Mouse (Mus musculus) hindbrain, embryonic 13.5 days (tissue): ENCODE data around the gene Tufm. TPM values are rescaled to one million over a fixed set of nuclear protein-coding genes. Genes with fewer than 3 reads are reported as not detected.

ENCODE experiments used
- ATAC-seq: fragments of 200-750 bp; cut with Nextera tagmentation; 2 replicates; pipeline ENCODE4 v1.8.0; 2017; ENCODE audit warnings: moderate TSS enrichment; ENCODE audit not compliant: low FRiP score
- H3K27ac ChIP-seq: fragments of 300-500 bp; sonication (generic); 2 replicates; pipeline ENCODE4 v1.5.1; 2015; ENCODE audit warnings: inconsistent platforms, mild to moderate bottlenecking, moderate library complexity
- H3K27me3 ChIP-seq: fragments of 300-500 bp; sonication (generic); 2 replicates; pipeline ENCODE4 v1.6.1; 2015; ENCODE audit warnings: mild to moderate bottlenecking, inconsistent platforms
- H3K36me3 ChIP-seq: fragments of 300-500 bp; sonication (generic); 2 replicates; pipeline ENCODE4 v1.6.1; 2015; ENCODE audit warnings: mild to moderate bottlenecking, inconsistent platforms
- H3K4me1 ChIP-seq: fragments of 300-500 bp; sonication (generic); replicated peaks from 2 replicates; pipeline ENCODE4 v1.6.1; 2015; ENCODE audit warnings: inconsistent platforms
- H3K4me2 ChIP-seq: fragments of 300-500 bp; sonication (generic); 2 replicates; pipeline ENCODE4 v1.6.1; 2015; ENCODE audit warnings: inconsistent platforms, mild to moderate bottlenecking, moderate library complexity
- H3K4me3 ChIP-seq: fragments of 300-500 bp; sonication (generic); 2 replicates; pipeline ENCODE4 v1.5.1; 2015; ENCODE audit warnings: mild to moderate bottlenecking, inconsistent platforms
- H3K9ac ChIP-seq: fragments of 300-500 bp; sonication (generic); 2 replicates; pipeline ENCODE4 v1.6.1; 2015; ENCODE audit warnings: mild to moderate bottlenecking, inconsistent platforms
- H3K9me3 ChIP-seq: fragments of 300-500 bp; sonication (generic); 2 replicates; pipeline ENCODE4 v1.6.1; 2016; ENCODE audit warnings: inconsistent platforms
- WGBS: fragments of 180-500 bp; shearing (Covaris S2); methylation state at CpG from one replicate; pipeline ENCODE4 v1.1.7; 2015; 5-methylcytosine and 5-hydroxymethylcytosine counted together
- polyA plus RNA-seq: library from polyadenylated mRNA; unstranded; fragments of >200 nt; fragmentation: Nextera tagmentation; extraction: Ambion mirVana; gene quantifications from 2 replicates; pipeline ENCODE4 v1.2.1, GENCODE M21; 2015

Gene Tufm
- polyA plus RNA-seq, 1 experiment from 2014 or later = 120 TPM

DNA sequence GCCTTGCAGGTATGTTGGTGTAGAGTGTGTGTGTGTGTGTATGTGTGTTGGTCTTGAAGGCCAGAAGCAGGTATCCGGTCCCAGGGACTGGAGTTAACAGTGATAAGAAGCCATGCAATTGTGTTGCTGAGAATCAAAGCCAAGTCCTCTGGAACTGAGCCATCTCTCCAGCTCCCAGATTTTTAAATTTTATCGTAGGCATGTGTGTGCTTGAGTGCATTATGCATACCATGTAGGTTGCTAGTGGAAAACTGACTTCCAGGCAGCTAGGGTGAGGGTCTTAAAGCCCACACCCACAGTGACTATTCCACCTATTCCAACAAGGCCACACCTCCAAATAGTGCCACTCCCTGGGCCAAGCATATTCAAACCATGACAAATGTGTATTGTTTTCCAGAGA, 17.8 kb downstream of the Tufm start:
- Histone ChIP-seq H3K9me3 (no peaks in the 10 kb centered on the region), H3K27me3 (no peaks in the 10 kb centered on the region), H3K4me1 (peaks cover 22% of the 10 kb centered on the region), H3K36me3 (peaks cover 13% of the 10 kb centered on the region), H3K4me2 (no peak overlapping the region), H3K4me3 (no peak overlapping the region), H3K27ac (no peak overlapping the region), H3K9ac (no peak overlapping the region)
- ATAC-seq = no peak
- 92% methylated on average over 2 of the region's 2 CpGs for WGBS

DNA sequence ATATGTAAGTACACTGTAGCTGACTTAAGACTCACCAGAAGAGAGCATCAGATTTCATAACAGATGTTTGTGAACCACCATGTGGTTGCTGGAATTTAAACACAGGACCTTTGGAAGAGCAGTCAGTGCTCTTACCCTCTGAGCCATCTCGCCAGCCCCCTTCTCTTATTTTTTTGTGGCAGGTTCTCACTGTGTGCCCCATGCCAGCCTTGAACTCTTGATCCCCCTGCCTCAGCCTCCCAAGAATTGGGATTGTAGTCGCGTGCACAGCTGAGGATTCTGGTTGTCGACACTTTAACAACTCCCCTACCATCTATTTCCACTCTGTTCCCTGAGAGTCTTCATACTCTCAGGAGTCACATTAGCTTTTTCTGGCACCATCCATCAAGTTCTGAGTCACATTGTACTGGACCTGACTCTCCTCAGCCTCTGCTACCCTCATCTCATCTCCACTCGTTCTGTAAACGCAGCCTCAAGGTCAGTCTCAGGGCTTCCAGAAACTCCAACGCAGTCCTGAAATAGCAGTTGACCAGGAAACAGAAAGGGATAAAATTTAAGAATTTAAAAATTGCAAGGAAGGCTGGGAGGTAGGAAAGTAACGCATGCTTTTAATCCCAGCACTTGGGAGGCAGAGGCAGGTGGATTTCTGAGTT, 20.1 kb downstream of the Tufm start:
- Histone ChIP-seq H3K4me2 (no peak overlapping the region), H3K36me3 (no peaks in the 10 kb centered on the region), H3K27ac (no peak overlapping the region), H3K9me3 (no peaks in the 10 kb centered on the region), H3K27me3 (0 out of 2 replicates have a peak, but pooled peaks cover 4% of the 10 kb centered on the region), H3K4me1 (peaks cover 5% of the 10 kb centered on the region), H3K4me3 (no peak overlapping the region), H3K9ac (no peak overlapping the region)
- ATAC-seq = no peak
- 86% methylated on average over 8 of the region's 8 CpGs for WGBS

DNA sequence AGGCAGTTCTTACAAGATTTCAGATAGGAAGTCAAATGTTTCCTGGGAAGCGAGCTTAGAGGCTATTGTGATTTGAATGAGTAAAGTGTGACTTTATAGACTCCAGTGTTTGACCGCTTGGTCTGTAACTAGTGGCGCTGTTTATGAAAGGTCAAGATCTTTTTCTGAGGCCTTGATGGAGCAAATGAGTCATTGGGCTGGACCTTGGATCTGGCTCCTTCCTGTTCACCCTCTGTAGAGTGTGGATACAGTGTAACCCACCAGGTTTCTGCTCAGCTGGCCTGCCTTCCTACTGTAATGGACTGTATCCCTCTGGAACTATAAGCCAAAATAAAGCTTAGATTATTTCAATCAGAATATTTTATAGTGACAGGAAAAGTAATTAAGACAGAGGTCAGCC, 24.1 kb downstream of the Tufm start:
- 79% methylated on average over 3 of the region's 3 CpGs for WGBS
- no peaks in the 10 kb centered on the region for H3K36me3 ChIP-seq
- ATAC-seq = no peak
- no peak overlapping the region for H3K4me3 ChIP-seq
- H3K4me1 ChIP-seq = no peaks in the 10 kb centered on the region
- H3K4me2 ChIP-seq = no peak overlapping the region
- H3K9ac ChIP-seq = no peak overlapping the region
- no peak overlapping the region for H3K27ac ChIP-seq
- no peaks in the 10 kb centered on the region for H3K9me3 ChIP-seq
- H3K27me3 ChIP-seq = 0 out of 2 replicates have a peak, but pooled peaks cover 6% of the 10 kb centered on the region

DNA sequence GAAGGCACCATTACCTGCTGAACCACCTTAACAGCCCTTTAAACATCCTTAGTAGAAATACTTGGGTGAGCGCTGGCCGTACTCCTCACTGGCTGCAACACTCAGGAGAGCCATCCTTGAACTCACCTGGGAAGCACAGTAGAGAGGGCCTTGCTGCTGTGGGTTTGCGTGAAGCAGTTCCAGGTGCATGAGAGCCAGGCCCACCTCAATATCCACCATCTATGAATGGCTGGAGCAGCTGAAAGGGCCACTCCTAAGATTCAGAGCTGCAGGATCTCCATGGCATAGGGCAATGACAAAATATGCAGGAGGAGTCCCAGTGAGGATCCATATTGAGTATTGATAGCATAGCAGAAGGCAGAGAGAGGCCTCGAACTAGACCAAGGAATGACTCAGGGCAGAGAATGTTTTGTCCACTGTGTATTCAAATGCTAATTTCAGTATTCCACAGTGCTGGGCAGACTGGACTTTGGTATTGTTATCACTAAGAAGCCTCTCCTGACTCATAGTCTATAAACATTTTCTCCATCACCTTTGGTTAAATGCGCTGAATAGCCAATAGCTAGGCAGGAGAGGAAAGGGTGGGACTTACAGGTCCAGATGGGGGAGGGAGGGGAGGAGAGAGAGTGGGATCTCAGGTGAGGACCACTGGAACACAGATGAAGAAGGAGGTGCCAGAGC, 31.2 kb downstream of the Tufm start:
- H3K27me3 ChIP-seq = 0 out of 2 replicates have a peak, but pooled peaks cover 6% of the 10 kb centered on the region
- WGBS = 77% methylated on average over 5 of the region's 5 CpGs
- no peak for ATAC-seq
- no peak overlapping the region for H3K4me3 ChIP-seq
- no peak overlapping the region for H3K4me2 ChIP-seq
- no peaks in the 10 kb centered on the region for H3K4me1 ChIP-seq
- no peak overlapping the region for H3K9ac ChIP-seq
- no peaks in the 10 kb centered on the region for H3K9me3 ChIP-seq
- H3K27ac ChIP-seq = no peak overlapping the region
- no peaks in the 10 kb centered on the region for H3K36me3 ChIP-seq

DNA sequence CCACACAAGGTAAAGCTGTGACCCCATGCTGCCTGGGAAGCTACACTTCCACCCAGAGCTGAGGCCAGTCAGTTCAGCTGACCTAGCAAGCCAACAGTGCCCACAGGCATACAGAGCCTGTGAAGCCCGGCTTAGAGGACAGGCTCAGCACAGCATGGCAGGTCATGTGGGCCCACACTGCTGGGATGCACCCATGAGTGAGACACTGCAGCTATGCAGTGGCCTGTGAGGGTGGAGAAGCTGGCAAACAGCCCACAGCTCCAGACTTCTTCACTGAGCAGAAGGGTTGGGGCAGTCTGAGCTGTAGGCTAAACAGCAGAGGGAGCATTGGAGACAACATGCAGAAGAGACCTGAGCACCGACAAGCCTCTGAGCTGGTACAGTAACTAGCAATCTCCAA, 32.4 kb downstream of the Tufm start:
- no peak for ATAC-seq
- Histone ChIP-seq H3K27ac (no peak overlapping the region), H3K9ac (no peak overlapping the region), H3K9me3 (no peaks in the 10 kb centered on the region), H3K4me1 (no peaks in the 10 kb centered on the region), H3K4me3 (no peak overlapping the region), H3K4me2 (no peak overlapping the region), H3K27me3 (0 out of 2 replicates have a peak, but pooled peaks cover 6% of the 10 kb centered on the region), H3K36me3 (no peaks in the 10 kb centered on the region)
- 61% methylated on average over 2 of the region's 2 CpGs for WGBS

DNA sequence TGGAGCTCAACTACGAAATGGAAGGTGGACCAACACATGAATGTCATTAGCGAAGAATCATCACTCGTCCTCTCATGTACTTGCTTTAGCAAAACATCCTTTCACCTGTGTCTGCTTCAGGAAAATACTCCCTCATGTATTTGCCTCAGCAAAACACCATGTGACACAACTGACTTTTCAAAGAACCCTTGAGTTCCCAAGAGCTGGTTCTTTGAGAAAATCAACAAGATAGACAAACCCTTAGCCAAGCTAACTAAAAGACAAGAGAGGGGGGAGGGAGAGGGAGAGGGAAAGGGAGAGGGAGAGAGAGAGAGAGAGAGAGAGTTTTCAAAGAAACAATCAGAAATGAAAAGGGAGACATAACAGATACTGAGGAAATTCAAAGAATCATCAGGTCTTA, 36.2 kb downstream of the Tufm start:
- H3K27me3 ChIP-seq = 0 out of 2 replicates have a peak, but pooled peaks cover 3% of the 10 kb centered on the region
- no peaks in the 10 kb centered on the region for H3K36me3 ChIP-seq
- 85% methylated on average over 3 of the region's 3 CpGs for WGBS
- H3K27ac ChIP-seq = no peak overlapping the region
- no peaks in the 10 kb centered on the region for H3K9me3 ChIP-seq
- ATAC-seq = no peak
- no peak overlapping the region for H3K4me2 ChIP-seq
- H3K4me1 ChIP-seq = no peaks in the 10 kb centered on the region
- H3K9ac ChIP-seq = no peak overlapping the region
- no peak overlapping the region for H3K4me3 ChIP-seq

DNA sequence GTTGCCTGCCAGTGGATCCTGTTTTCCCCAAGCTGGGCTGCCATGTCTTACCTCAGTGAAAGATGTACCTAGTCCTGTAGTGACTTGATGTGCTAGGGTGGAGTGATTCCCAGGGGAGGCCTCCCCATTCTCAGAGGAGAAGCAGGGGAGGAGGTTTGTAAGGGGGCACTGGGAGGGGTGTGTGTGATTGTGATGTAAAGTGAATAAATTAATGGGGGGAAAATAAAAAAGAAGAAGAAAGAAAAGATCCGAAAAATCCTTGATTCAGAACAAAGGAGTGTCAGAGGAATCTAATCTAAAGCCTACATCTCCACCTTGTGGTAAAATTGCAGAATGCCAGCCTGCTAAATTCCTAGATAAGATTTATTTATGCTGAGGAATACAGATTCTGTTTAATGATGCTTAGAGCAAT, 41.0 kb downstream of the Tufm start:
- 3% methylated on average over 1 of the region's 1 CpGs for WGBS
- H3K27ac ChIP-seq = peak overlapping the region; percentile 82
- H3K36me3 ChIP-seq = no peaks in the 10 kb centered on the region
- no peak overlapping the region for H3K4me3 ChIP-seq
- no peaks in the 10 kb centered on the region for H3K4me1 ChIP-seq
- H3K9ac ChIP-seq = peak overlapping the region; percentile 61
- H3K4me2 ChIP-seq = no peak overlapping the region
- no peaks in the 10 kb centered on the region for H3K9me3 ChIP-seq
- peak; percentile 49; the same call in 1 of the 2 replicates for ATAC-seq
- H3K27me3 ChIP-seq = peaks cover 7% of the 10 kb centered on the region; the same call in 1 of the 2 replicates

DNA sequence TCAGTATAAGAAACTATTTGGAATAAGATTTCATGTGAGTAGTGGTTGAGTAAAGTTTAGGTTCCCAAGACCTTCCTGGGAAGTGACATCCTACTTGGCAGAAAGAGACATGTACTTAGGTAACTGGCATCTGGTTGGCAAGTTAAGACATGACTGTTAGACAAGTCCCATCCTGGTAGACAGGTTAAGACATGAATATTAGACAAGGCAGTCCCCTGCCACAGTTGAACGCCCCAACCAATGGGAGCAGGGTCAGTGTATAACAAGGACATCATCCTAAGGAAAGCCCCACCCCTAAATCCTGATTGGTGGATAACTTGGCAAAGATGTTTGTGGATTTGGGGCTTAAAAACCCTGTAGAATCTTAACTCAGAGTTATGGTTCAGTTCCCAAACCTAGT, 46.3 kb downstream of the Tufm start:
- WGBS = 60% methylated on average over 1 of the region's 1 CpGs
- H3K36me3 ChIP-seq = no peaks in the 10 kb centered on the region
- H3K9me3 ChIP-seq = no peaks in the 10 kb centered on the region; the same call in 1 of the 2 replicates
- H3K9ac ChIP-seq = no peak overlapping the region
- no peak overlapping the region for H3K4me3 ChIP-seq
- H3K4me2 ChIP-seq = no peak overlapping the region
- no peak for ATAC-seq
- peaks cover 8% of the 10 kb centered on the region for H3K4me1 ChIP-seq
- H3K27ac ChIP-seq = no peak overlapping the region
- H3K27me3 ChIP-seq = peaks cover 27% of the 10 kb centered on the region

DNA sequence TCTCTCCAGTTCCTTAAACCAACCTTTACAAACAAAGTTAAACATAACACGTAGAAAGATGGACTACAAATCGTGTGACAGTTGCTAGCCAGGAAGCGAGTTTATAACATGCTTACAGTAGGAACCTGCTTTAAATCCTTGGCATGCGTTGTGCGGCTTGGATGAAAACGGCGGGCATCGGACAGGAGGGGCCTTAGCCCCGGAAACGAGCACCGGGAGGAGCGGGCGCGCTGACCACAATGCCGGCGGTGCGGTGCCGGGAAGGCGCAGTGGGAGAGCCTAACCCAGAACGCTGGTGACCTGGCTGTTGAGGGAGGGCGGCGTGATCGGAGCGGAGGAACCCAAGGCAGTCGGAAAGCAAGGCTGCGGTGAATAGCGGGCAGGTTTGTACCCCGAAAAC, 48.6 kb downstream of the Tufm start:
- WGBS = under 1% methylated on average over 28 of the region's 28 CpGs
- no peak for ATAC-seq
- Histone ChIP-seq H3K9me3 (no peaks in the 10 kb centered on the region; the same call in 1 of the 2 replicates), H3K4me3 (peak overlapping the region; percentile 47), H3K27ac (no peak overlapping the region), H3K4me2 (peak overlapping the region; percentile 83), H3K4me1 (peaks cover 8% of the 10 kb centered on the region), H3K9ac (peak overlapping the region; percentile 79), H3K27me3 (peaks cover 20% of the 10 kb centered on the region), H3K36me3 (no peaks in the 10 kb centered on the region)

DNA sequence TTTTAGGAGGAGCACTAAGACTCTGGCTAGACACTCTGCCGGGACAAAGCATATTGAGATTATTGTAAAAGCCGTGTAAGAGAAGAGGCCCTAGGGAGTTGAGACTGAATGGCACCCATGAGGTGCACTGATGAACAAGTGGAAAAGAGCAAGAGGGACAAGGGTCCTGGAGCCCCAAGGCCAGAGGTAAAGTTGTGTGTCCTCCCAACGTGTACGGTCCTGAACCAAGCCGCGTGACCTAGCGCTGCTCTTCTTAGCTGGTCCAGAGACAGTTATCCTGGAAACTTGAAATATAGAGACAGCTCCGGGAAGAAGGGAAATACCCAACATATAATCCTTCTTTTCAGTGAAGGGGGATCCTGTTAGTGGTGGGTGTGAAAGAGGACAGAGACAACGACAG, 49.3 kb downstream of the Tufm start:
- H3K9me3 ChIP-seq = no peaks in the 10 kb centered on the region; the same call in 1 of the 2 replicates
- H3K4me1 ChIP-seq = peaks cover 8% of the 10 kb centered on the region
- H3K27me3 ChIP-seq = peaks cover 20% of the 10 kb centered on the region
- no peak overlapping the region for H3K27ac ChIP-seq
- no peak for ATAC-seq
- 58% methylated on average over 9 of the region's 9 CpGs for WGBS
- H3K4me2 ChIP-seq = peak overlapping the region; percentile 83
- peak overlapping the region; percentile 47 for H3K4me3 ChIP-seq
- H3K36me3 ChIP-seq = no peaks in the 10 kb centered on the region
- H3K9ac ChIP-seq = peak overlapping the region; percentile 79; the same call in 1 of the 2 replicates

DNA sequence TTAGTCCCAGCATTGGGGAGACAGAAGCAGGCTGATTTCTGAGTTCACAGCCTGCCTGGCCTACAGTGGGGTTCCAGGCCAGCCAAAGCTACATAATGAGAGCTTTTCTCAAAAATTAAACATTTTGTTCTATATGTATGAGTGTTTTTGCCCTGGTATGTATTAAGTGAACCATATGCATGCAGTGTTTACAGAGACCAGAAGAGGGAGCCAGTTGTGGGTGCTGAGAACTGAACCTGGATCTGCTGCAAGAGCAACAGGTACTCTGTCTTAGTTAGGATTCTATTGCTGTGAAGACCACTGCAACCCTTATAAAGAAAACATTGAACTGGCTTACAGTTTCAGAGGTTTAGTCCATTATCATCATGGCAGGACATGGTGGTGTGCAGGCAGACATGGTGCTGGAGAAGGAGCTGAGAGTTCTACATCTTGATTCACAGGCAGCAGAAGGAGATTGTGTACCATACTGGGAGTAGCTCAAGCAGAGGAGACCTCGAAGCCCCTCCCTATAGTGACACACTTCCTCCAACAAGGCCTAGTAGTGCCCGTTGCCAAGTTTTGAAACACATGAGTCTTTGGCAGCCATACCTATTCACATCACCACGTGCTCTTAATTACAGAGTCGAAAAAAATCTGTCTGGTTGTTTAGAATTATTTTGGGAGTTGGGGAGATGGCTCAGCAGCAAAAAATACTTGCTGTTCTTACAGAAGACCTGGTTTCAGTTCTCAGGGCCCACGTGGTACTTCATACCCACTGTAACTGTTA, 50.8 kb downstream of the Tufm start:
- Histone ChIP-seq H3K27me3 (peaks cover 20% of the 10 kb centered on the region), H3K4me1 (peaks cover 8% of the 10 kb centered on the region), H3K36me3 (0 out of 2 replicates have a peak, but pooled peaks cover 4% of the 10 kb centered on the region), H3K9ac (no peak overlapping the region), H3K4me3 (no peak overlapping the region), H3K4me2 (no peak overlapping the region), H3K27ac (no peak overlapping the region), H3K9me3 (no peaks in the 10 kb centered on the region; the same call in 1 of the 2 replicates)
- ATAC-seq = no peak
- 73% methylated on average over 5 of the region's 5 CpGs for WGBS
